Mouse (Mus musculus): ENCODE results near the gene Odf3l2. TPM values are rescaled to one million over a fixed set of nuclear protein-coding genes. Genes with fewer than 3 reads are reported as not detected.

Gene Odf3l2
- polyA plus RNA-seq, 1 experiment from 2014 or later = 0.28 TPM

- Histone ChIP-seq H3K4me3 (replicated peaks; ENCODE audit: low read length) (peak within 1 kb of the TSS; percentile 62), H3K4me2 (ENCODE audit: low read length) (peak within 1 kb of the TSS; percentile 88), H3K9me3 (ENCODE audit: control insufficient read depth, low read length) (no peaks in the 10 kb centered on the region), H3K27me3 (replicated peaks; ENCODE audit: control insufficient read depth, insufficient read depth, low read length) (peaks cover 12% of the 10 kb centered on the region), H3K4me1 (replicated peaks; ENCODE audit: control insufficient read depth, insufficient read depth, low read length) (peaks cover 16% of the 10 kb centered on the region), H3K36me3 (ENCODE audit: control insufficient read depth, insufficient read depth) (no peaks in the 10 kb centered on the region), H3K27ac (ENCODE audit: low read length) (peak within 1 kb of the TSS; percentile 83), H3K9ac (replicated peaks; ENCODE audit: low read depth, low read length) (peak within 1 kb of the TSS; percentile 76)
- WGBS = under 1% methylated on average over 111 of the region's 116 CpGs
- peak; percentile 89 for ATAC-seq
Observed at GRCm38 (mm10) chr10:79637128-79638110, 8.1 kb downstream of the Odf3l2 start, which contains the start of gene Shc2. Shc2 (minus strand) TSS chr10:79637918.

DNA sequence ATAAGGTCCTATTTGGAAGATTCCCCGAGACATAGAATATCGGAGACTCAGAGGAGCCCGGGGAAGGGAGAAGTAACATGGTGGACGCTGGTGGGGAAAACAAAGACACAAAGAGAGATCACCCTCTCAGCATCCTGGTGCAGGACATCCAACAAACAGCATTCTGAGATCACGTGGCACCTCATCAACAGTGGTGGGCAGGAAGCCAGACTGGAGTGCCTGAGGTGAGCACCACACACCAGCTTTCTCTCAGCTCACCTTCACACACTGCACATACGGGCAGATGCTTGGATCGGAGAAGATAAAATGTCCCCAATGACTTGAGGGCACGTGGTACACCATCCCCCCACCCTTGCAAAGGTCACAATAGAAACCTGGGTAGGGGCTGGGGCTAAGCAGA is 9.3 kb downstream of the Odf3l2 start:
- H3K27me3 ChIP-seq (replicated peaks; ENCODE audit: control insufficient read depth, insufficient read depth, low read length) = peaks cover 12% of the 10 kb centered on the region
- peak overlapping the region; percentile 88 for H3K4me2 ChIP-seq (ENCODE audit: low read length)
- ATAC-seq = no peak; the same call in 1 of the 2 replicates
- WGBS = 77% methylated on average over 8 of the region's 8 CpGs
- H3K36me3 ChIP-seq (ENCODE audit: control insufficient read depth, insufficient read depth) = no peaks in the 10 kb centered on the region
- no peak overlapping the region for H3K27ac ChIP-seq (ENCODE audit: low read length)
- no peak overlapping the region for H3K9ac ChIP-seq (replicated peaks; ENCODE audit: low read depth, low read length)
- H3K4me1 ChIP-seq (replicated peaks; ENCODE audit: control insufficient read depth, insufficient read depth, low read length) = peaks cover 16% of the 10 kb centered on the region
- H3K9me3 ChIP-seq (ENCODE audit: control insufficient read depth, low read length) = no peaks in the 10 kb centered on the region
- H3K4me3 ChIP-seq (replicated peaks; ENCODE audit: low read length) = no peak overlapping the region

DNA sequence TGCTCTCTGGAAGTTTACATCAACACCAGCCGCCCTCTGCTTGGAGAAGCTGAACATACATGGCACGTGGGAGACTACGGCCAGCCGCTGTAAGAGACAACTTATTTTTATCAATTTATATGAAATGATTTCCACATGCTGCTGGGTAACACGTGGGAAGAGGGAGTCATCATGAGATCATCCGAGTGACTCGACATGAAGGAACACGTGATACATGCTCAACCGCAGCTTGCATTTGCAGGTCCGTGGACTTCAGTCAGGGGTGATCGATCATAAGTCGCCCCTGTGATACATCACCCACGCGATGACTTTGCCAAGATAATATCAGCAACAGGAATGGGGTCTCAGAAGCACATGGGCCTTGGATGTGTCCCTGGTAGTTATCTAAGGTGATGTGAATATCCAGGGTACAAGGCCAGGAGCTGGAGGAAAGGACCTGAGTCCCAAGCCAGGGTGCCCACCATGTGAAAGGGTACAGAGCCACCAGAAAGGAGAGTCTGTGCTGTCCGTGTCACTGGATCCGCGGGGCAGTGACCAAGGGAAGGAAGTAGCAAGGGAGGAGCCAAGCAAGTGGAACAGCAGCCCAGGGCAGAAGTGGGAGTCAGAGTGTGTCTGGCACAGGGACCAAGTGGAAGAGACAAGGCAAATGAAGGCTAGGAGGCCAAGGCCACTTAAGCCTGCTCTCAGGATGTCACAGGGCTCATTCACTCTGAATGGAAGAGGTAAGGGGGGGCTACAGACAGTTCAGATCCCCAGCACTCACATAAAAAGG is 12.3 kb downstream of the Odf3l2 start:
- Histone ChIP-seq H3K4me3 (replicated peaks; ENCODE audit: low read length) (no peak overlapping the region), H3K4me1 (replicated peaks; ENCODE audit: control insufficient read depth, insufficient read depth, low read length) (peaks cover 11% of the 10 kb centered on the region), H3K36me3 (ENCODE audit: control insufficient read depth, insufficient read depth) (no peaks in the 10 kb centered on the region), H3K27ac (ENCODE audit: low read length) (no peak overlapping the region), H3K27me3 (replicated peaks; ENCODE audit: control insufficient read depth, insufficient read depth, low read length) (no peaks in the 10 kb centered on the region), H3K9ac (replicated peaks; ENCODE audit: low read depth, low read length) (no peak overlapping the region), H3K9me3 (ENCODE audit: control insufficient read depth, low read length) (no peaks in the 10 kb centered on the region), H3K4me2 (ENCODE audit: low read length) (no peak overlapping the region)
- no peak for ATAC-seq
- WGBS = 89% methylated on average over 17 of the region's 17 CpGs

DNA sequence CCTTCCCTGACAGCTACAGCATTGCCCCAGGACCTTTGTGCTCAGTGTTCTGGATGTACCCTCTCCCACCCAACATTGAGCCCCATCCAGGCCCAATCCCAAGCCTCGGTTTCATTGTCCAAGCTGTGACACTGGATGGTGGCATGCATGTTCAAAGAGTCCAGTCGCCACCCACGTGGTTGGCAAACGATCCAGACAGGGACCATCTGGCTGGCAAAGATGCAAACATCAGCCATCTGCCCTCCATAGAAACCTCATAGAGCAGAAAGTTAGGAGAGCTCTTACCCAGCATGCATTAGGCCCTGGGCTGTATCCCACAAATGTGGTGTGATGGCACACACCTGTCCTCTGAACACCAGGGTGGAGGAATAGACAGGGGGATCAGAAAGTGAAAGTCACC is 14.1 kb downstream of the Odf3l2 start:
- WGBS = 43% methylated on average over 4 of the region's 4 CpGs
- no peak; the same call in 1 of the 2 replicates for ATAC-seq

DNA sequence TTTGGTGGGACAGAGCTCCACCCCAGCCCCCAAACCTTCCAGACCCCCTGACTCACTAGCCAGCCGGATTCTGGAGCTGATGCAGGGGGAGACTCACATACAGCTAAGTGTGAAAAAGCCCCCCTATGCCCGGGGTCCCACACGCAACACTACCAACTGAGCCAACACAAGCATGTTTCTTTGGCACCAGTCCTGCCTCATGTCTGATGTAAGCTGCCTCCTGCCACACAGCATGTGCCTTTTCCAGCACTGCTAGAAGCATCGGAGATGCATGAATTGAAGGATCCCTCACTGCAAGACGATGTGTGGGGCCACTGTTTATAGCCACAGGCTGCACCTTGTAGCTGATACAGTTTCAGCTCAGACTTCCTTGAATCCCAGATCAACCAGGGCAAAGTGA is 17.2 kb downstream of the Odf3l2 start:
- peaks cover 7% of the 10 kb centered on the region for H3K4me1 ChIP-seq (replicated peaks; ENCODE audit: control insufficient read depth, insufficient read depth, low read length)
- peak overlapping the region; percentile 39; the same call in 1 of the 2 replicates for H3K27ac ChIP-seq (ENCODE audit: low read length)
- no peak overlapping the region for H3K4me2 ChIP-seq (ENCODE audit: low read length)
- H3K27me3 ChIP-seq (replicated peaks; ENCODE audit: control insufficient read depth, insufficient read depth, low read length) = no peaks in the 10 kb centered on the region
- no peaks in the 10 kb centered on the region for H3K9me3 ChIP-seq (ENCODE audit: control insufficient read depth, low read length)
- no peak overlapping the region for H3K4me3 ChIP-seq (replicated peaks; ENCODE audit: low read length)
- peak; percentile 74 for ATAC-seq
- no peaks in the 10 kb centered on the region for H3K36me3 ChIP-seq (ENCODE audit: control insufficient read depth, insufficient read depth)
- WGBS = 55% methylated on average over 5 of the region's 5 CpGs
- H3K9ac ChIP-seq (replicated peaks; ENCODE audit: low read depth, low read length) = no peak overlapping the region

More for the DNA sequence above, 14.1 kb downstream of the Odf3l2 start:
- H3K9ac ChIP-seq (replicated peaks; ENCODE audit: low read depth, low read length) = no peak overlapping the region
- H3K36me3 ChIP-seq (ENCODE audit: control insufficient read depth, insufficient read depth) = no peaks in the 10 kb centered on the region
- H3K4me1 ChIP-seq (replicated peaks; ENCODE audit: control insufficient read depth, insufficient read depth, low read length) = peaks cover 7% of the 10 kb centered on the region
- H3K27me3 ChIP-seq (replicated peaks; ENCODE audit: control insufficient read depth, insufficient read depth, low read length) = no peaks in the 10 kb centered on the region
- H3K9me3 ChIP-seq (ENCODE audit: control insufficient read depth, low read length) = no peaks in the 10 kb centered on the region
- H3K4me3 ChIP-seq (replicated peaks; ENCODE audit: low read length) = no peak overlapping the region
- no peak overlapping the region; the same call in 1 of the 2 replicates for H3K27ac ChIP-seq (ENCODE audit: low read length)
- H3K4me2 ChIP-seq (ENCODE audit: low read length) = no peak overlapping the region

- no peak overlapping the region for H3K9ac ChIP-seq (replicated peaks; ENCODE audit: low read depth, low read length)
- H3K36me3 ChIP-seq (ENCODE audit: control insufficient read depth, insufficient read depth) = no peaks in the 10 kb centered on the region
- WGBS = 90% methylated on average over 10 of the region's 10 CpGs
Observed at GRCm38 (mm10) chr10:79626156-79626555, 19.4 kb downstream of the Odf3l2 start.

GRCm38 (mm10) chr10:79625398-79625797 is 20.1 kb downstream of the Odf3l2 start:
- WGBS = 76% methylated on average over 9 of the region's 9 CpGs
- no peak overlapping the region for H3K4me3 ChIP-seq (replicated peaks; ENCODE audit: low read length)
- H3K27me3 ChIP-seq (replicated peaks; ENCODE audit: control insufficient read depth, insufficient read depth, low read length) = no peaks in the 10 kb centered on the region
- no peaks in the 10 kb centered on the region for H3K36me3 ChIP-seq (ENCODE audit: control insufficient read depth, insufficient read depth)
- H3K9me3 ChIP-seq (ENCODE audit: control insufficient read depth, low read length) = no peaks in the 10 kb centered on the region
- no peak overlapping the region for H3K9ac ChIP-seq (replicated peaks; ENCODE audit: low read depth, low read length)
- no peak overlapping the region for H3K4me2 ChIP-seq (ENCODE audit: low read length)
- no peak overlapping the region for H3K27ac ChIP-seq (ENCODE audit: low read length)
- no peak for ATAC-seq
- H3K4me1 ChIP-seq (replicated peaks; ENCODE audit: control insufficient read depth, insufficient read depth, low read length) = peaks cover 7% of the 10 kb centered on the region

More at GRCm38 (mm10) chr10:79626156-79626555, 19.4 kb downstream of the Odf3l2 start:
- Histone ChIP-seq H3K27ac (ENCODE audit: low read length) (no peak overlapping the region), H3K4me3 (replicated peaks; ENCODE audit: low read length) (no peak overlapping the region), H3K9me3 (ENCODE audit: control insufficient read depth, low read length) (no peaks in the 10 kb centered on the region), H3K4me2 (ENCODE audit: low read length) (no peak overlapping the region), H3K4me1 (replicated peaks; ENCODE audit: control insufficient read depth, insufficient read depth, low read length) (peaks cover 7% of the 10 kb centered on the region), H3K27me3 (replicated peaks; ENCODE audit: control insufficient read depth, insufficient read depth, low read length) (no peaks in the 10 kb centered on the region)
- ATAC-seq = no peak

GRCm38 (mm10) chr10:79623950-79624349 is 21.6 kb downstream of the Odf3l2 start:
- ATAC-seq = no peak
- no peak overlapping the region for H3K27ac ChIP-seq (ENCODE audit: low read length)
- WGBS = 60% methylated on average over 12 of the region's 12 CpGs
- no peaks in the 10 kb centered on the region for H3K27me3 ChIP-seq (replicated peaks; ENCODE audit: control insufficient read depth, insufficient read depth, low read length)
- no peak overlapping the region for H3K4me3 ChIP-seq (replicated peaks; ENCODE audit: low read length)
- no peaks in the 10 kb centered on the region for H3K9me3 ChIP-seq (ENCODE audit: control insufficient read depth, low read length)
- H3K4me1 ChIP-seq (replicated peaks; ENCODE audit: control insufficient read depth, insufficient read depth, low read length) = peaks cover 7% of the 10 kb centered on the region
- H3K9ac ChIP-seq (replicated peaks; ENCODE audit: low read depth, low read length) = no peak overlapping the region
- no peaks in the 10 kb centered on the region for H3K36me3 ChIP-seq (ENCODE audit: control insufficient read depth, insufficient read depth)
- no peak overlapping the region for H3K4me2 ChIP-seq (ENCODE audit: low read length)

DNA sequence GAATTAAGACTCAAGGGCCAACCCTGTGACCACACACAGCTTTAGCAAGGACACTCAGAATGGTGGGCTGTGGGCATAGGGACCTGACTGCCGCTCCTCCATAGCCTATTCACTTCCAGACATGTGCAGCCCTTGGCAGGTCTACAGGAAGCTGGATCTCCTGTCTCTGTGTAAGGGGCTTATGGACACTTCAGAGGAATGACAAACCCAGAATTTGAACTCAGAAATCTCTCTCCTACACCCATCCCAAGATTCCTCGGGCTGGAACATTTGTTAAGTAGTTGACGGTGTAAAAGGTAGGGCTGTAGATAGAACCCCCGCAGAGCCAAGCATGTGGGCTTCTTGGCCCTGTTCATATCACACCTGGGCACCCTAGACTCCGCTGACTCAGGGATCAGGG is 29.2 kb downstream of the Odf3l2 start:
- peaks cover 16% of the 10 kb centered on the region for H3K27me3 ChIP-seq (replicated peaks; ENCODE audit: control insufficient read depth, insufficient read depth, low read length)
- H3K36me3 ChIP-seq (ENCODE audit: control insufficient read depth, insufficient read depth) = no peaks in the 10 kb centered on the region
- H3K9me3 ChIP-seq (ENCODE audit: control insufficient read depth, low read length) = no peaks in the 10 kb centered on the region
- no peak overlapping the region for H3K4me2 ChIP-seq (ENCODE audit: low read length)
- ATAC-seq = no peak
- H3K4me1 ChIP-seq (replicated peaks; ENCODE audit: control insufficient read depth, insufficient read depth, low read length) = peaks cover 21% of the 10 kb centered on the region
- WGBS = 83% methylated on average over 5 of the region's 5 CpGs
- H3K27ac ChIP-seq (ENCODE audit: low read length) = no peak overlapping the region
- H3K4me3 ChIP-seq (replicated peaks; ENCODE audit: low read length) = no peak overlapping the region
- H3K9ac ChIP-seq (replicated peaks; ENCODE audit: low read depth, low read length) = no peak overlapping the region
